Mouse (Mus musculus) cerebellum, postnatal 36 days (tissue): Measurements from ENCODE around the gene AC124108.1.

Experiments used
- DNase-seq, 2 experiments: peaks; one replicate each; pipeline ENCODE4 v3.0.0; 2021 to 2022; ENCODE audit warnings: mixed read lengths in 2 of 2

Gene AC124108.1

GRCm38 (mm10) chr1:132202771-132203170 lies 11.5 kb downstream of the AC124108.1 start:
- peak; percentile 37 to 39 for DNase-seq

- DNase-seq: no peak
Measured at GRCm38 (mm10) chr1:132205958-132206357, 14.7 kb downstream of the AC124108.1 start.

GRCm38 (mm10) chr1:132206828-132207227 lies 15.6 kb downstream of the AC124108.1 start:
- no peak for DNase-seq

DNA sequence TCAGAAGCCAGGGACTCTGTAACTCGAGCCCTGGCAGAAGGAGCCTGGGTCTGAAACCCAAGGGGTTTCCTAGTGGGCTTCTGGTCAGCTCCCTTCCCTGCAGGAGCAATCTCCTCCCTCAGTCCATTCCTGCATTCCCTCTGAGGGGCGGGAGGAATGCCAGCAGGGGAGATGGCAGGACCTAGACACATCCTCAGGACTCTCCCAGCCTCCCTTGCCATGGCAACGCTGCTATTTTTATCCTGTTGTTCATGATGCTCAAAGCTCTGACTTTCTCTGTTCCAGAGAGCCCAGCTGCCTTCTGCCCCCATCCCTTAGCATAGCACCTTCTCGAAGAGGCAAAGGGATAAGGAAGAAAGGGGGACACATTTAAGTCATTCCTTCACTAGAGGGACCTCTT lies 16.9 kb downstream of the AC124108.1 start:
- DNase-seq: peak; percentile 74 to 79

DNA sequence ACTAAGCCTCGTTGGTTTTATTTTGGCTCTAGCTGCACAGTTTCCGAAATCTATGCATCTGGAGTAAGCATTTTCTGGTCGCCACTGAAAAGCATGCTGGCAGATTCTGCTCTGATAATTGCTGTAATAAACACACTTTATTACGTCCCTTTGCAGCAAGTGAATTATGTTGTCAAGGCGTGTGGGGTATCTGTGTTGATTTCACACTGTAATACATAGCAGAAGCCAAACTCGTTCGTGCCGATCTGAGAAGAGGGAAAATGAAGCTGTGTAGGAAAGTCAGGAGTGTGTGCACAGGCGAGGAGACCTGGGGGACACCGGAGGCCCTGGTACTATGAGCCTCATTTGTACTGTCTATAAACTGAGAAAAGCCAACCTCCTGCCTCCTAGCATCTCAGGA lies 18.1 kb downstream of the AC124108.1 start:
- no peak for DNase-seq

- DNase-seq: peak; percentile 39 to 55
Measured at GRCm38 (mm10) chr1:132210922-132211321, 19.7 kb downstream of the AC124108.1 start.

GRCm38 (mm10) chr1:132211672-132212071 lies 20.4 kb downstream of the AC124108.1 start:
- DNase-seq: no peak

GRCm38 (mm10) chr1:132212218-132212617 lies 21.0 kb downstream of the AC124108.1 start:
- DNase-seq: peak; percentile 63 to 68

DNA sequence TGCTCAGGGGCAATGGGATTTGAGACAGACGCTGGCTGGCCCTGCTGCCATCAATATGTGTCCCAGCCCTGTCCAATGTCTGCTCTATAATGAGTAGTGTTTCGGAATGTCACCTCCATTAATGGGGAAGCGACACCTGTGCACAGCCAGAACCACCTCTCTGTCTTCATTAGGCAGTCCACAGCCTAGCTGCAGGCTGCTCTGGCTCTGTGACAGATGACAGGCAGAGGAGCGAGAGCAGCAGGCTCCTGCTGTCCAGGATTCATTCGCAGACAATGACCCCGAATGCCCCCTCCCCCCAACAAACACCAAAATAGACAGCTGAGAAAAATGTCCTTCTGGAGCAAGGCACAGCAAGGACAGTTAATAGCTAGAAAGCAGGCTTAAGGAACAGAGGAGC lies 21.8 kb downstream of the AC124108.1 start:
- DNase-seq: peak; percentile 30 to 38

- DNase-seq: no peak
Measured at GRCm38 (mm10) chr1:132216276-132216675, 25.0 kb downstream of the AC124108.1 start.

DNA sequence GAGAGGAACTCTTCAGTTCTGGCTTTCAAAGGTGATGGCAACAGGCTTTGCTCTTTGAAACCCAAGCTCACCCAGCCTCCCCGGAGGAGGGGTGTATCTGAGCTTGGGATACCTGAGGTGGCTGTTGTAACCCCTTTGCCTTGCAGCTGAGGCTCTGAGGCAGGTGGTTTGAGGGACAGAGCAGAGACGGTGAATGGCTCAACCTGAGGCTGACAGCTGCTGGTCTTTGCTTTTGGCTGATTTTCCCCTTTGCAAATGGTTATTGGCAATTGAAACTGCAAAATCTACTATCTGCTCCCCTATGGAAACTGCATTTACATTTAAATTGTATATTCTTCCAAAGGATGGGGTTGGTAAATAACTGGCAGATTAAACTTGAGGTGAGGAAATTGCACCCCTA lies 30.4 kb downstream of the AC124108.1 start:
- no peak for DNase-seq

DNA sequence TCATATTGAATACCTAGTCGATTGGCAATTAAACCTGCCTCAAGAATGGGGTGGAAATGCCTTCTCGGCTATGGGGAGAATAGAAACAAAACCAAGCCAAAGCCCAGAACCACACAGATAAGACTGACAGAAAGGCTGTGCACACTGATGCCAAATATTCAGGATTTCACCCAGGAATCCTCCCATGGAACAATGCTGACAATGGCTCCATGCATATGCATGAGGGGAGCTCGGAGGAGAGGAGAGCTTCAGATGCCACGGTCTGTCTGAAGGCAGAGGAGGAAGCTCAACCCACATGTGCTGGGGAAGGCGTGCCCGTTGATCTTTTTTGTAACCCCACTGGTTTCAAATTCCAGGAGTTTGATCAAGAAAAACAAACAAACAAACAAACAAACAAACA lies 30.9 kb downstream of the AC124108.1 start:
- DNase-seq: no peak

DNA sequence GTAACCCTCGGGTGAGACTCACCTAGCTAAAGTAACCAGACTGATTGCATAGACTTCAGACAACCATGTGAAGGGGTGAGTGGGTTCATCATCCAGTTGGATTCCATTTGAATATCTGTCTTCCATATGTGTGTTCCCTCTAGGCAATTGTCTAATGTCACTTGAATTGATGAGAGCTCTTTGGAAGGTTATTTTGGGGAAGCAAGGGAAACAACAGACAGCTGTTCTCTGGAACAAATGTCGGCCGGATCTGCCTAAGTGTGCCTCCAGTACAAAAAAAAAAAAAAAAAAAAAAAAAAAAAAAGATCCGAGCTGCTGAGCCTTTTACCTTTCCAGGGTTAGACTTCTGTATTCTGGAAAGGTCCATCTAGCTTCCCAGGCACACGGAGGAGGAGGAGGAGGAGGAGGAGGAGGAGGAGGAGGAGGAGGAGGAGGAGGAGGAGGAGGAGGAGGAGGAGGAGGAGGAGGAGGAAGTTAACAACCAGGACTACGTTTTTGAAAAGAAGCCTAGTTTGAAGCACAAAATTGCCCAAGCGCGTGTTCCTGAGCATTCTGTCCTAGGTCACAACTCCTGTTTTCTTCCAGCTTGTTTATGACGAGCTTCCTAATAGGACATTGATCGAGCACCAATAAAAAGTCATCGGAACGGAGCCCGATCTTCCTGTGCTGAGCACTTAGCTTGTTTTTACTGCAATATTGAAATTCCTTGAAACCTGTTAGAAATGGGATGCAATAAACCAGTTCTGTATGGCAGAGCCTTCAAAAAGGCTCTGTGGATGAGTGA lies 35.2 kb downstream of the AC124108.1 start:
- DNase-seq: no peak

GRCm38 (mm10) chr1:132229667-132230066 lies 38.4 kb downstream of the AC124108.1 start, which contains the start of gene Gm10188:
TSS of gene Gm10188 (minus strand) at chr1:132229767.
- DNase-seq: no peak

GRCm38 (mm10) chr1:132231470-132232274 lies 40.4 kb downstream of the AC124108.1 start:
- no peak for DNase-seq

DNA sequence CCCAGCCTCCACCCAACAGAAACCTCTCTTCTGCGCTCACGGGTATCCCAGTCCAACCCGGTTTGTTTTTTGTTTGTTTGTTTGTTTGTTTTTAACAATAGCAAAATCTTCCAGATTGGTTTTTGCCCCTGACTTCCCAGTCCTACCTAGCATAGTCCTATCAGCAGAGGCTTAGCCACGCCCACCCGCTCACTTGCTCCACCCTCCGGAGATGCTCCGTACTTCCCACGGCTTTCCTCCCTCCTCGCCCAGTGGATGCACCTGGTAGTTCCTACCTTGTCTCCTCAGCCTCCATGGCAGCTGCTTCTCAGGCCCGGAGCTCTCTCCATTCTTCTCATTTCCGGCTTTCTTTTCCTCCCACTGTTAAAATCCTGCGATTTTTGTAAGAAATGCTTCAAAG lies 42.3 kb downstream of the AC124108.1 start:
- DNase-seq: peak; percentile 31 to 51

GRCm38 (mm10) chr1:132234757-132235273 lies 43.6 kb downstream of the AC124108.1 start:
- DNase-seq: no peak

DNA sequence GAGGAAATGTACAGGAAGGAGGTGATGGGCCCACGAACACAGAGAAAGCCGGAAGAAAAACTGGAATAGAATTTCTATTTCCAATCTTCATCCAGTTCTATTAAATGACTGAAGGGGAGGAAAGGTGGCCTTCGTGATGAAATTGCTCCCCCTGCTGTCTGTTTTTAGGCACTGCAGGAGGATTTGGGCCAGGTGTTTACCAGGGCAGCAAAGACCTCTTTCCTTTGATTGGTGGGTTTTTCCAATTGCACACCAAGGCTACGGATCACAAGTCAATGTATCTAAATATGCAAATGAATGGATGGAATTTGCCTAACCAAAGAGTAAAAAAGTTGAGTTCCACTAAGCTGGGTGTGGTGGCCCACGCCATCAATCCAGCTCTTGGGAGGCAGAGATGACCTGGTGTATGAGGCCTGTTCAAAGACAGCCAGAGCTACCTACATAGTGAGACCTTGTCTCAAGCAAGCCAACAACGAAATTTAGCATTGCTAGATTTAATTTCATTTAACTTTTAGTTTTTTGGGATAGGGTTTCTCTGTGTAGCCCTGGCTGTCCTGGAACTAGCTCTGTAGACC lies 46.4 kb downstream of the AC124108.1 start:
- DNase-seq: peak; percentile 72 to 80

DNA sequence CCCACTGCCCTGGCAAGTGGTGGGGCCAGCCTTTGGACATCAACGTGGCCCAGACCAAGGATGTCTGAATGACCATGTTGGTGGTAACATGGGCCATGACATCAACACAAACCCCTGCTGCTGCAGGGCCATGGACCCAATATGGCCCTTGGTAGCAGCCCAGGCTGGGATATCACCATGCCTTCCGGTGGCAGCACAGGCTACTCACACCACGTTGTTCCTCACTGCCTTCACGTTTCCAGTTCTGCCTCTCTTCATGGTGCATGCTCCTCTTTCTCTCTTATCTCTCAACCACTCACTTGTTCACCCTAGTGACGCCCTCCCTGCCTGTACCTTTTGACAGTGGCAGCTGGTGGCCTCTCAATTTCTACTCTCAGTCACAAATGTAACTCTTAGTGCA lies 53.8 kb downstream of the AC124108.1 start:
- DNase-seq: no peak

- DNase-seq: no peak
Measured at GRCm38 (mm10) chr1:132246137-132246536, 54.9 kb downstream of the AC124108.1 start.

- no peak for DNase-seq
Measured at GRCm38 (mm10) chr1:132246641-132247040, 55.4 kb downstream of the AC124108.1 start.

- DNase-seq: no peak
Measured at GRCm38 (mm10) chr1:132254467-132254866, 63.2 kb downstream of the AC124108.1 start.
